Mouse (Mus musculus) T-helper 2 cell (primary cell): Measurements from ENCODE around the gene Tll2.

Source experiments
- in situ Hi-C: fragments of 300-600 bp; cut with MboI, MseI; formaldehyde crosslinking; loops from one replicate; pipeline ENCODE4 v1.15.1; 2025; ENCODE audit warnings: high pct_unique_total_duplicates

Tll2 gene

DNA sequence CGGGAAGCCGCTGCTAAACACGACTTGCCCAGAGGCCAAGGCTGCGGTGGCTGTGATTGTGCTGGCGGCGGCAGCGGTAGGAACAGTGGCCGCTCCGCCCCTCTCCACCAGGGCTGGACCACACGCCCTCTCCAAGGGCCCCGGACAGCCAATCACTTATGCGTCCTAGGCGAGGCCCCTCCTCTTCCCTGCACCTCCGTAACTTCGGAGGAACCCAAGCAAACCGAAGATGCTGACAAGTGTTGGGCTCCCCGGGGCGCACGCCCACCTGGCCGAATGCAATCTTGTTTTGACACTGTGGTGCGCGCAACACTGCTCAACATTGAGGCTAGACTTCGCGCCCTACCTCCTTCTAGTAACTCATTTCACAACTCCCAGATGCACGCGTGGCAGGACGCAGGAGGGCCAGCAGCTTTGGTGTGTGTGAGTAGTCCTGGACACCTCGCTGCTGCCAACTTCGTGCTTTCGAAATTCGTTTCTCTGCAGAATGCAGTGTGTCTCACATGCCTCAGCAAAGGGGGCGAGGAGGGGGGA lies at the start of gene Tll2:
Tll2 (minus strand) TSS at position 25 of the 534 bp plus-strand sequence.
- in situ Hi-C loops = no loop called here

DNA sequence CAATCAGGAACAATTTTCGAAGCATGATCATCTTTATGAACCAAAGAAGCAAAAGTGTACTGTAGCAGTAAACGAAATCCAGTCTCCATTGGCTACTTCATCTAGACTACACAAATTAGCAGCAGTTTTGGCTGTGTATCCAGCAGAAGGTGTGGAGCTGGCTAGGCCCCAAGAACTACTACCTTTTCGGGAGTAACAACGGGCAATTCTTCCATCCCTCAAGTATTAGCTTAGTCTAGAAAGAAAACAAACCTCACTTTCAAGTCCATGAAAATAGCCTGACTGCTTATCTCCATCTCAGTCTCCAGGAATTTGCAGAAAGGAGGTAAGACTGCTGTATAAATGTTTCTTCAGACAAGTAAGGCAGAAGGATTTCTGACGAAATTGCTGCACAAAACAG lies 47.9 kb upstream of the Tll2 start:
- in situ Hi-C loops = no loop called here

- in situ Hi-C loops = no loop called here
These were observed 42.3 kb upstream of the Tll2 start for GRCm38 (mm10) chr19:41248968-41249367.

- in situ Hi-C loops = no loop called here
These were observed 41.6 kb upstream of the Tll2 start for GRCm38 (mm10) chr19:41248271-41248670.

GRCm38 (mm10) chr19:41246271-41246670 lies 39.6 kb upstream of the Tll2 start:
- in situ Hi-C loops = no loop called here

DNA sequence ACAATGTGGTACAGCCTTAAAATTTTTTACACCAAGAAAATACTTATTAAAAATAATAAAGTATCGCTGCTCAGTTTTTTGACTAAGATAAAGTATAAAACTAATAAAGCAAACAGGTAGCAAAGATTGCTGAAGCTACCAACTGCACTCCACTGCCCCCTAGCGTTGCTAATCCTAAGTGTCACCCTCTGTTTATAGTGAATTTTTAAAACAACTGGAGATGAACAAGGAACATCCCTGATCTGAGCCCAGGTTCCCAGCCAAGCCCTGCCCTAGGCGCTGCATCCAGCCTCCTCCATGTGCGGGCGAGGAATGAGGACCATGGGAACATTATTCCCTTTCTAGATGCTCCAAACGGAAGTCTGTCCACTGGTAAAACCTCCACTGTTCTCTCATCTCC lies 37.9 kb upstream of the Tll2 start:
- in situ Hi-C loops = no loop called here

DNA sequence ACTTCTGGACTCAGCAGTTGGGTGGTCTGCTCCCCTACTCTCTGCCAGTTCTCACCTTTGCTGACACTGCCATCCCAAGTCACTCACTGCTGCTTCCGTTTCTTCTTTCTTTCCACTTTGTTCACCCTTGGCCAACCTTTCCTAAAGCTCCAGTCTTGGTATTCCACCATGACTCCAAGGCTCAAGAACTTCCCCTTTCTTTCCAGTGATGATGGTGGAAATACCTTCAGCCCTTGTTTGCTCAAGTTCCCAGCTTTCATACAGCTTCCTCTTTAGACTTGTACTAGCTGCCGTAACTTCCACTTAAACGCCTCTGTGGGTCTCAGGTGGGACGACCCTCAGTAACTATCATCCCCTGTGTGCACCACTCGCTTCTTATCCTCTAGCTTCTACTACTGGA lies 35.4 kb upstream of the Tll2 start:
- in situ Hi-C loops = no loop called here

DNA sequence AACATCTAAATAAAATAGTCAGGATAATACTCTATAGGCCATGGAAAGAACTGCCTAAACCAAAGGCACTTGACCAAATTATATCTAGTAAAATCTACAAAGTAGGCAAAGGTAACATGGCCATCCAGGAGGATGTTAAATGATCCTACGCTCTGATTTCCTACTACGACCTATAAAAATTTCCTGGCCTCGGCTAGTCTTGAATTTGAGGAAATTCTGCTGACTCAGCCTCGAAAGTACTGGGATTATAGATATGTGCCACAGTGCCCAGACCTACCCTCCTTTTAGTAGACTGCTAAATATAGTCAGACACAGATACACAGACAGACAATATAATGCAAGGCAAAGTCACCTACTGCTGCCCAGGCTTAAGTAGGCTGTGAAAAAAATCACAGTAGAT lies 27.1 kb upstream of the Tll2 start:
- in situ Hi-C loops = no loop called here

GRCm38 (mm10) chr19:41208326-41208725 lies 1.7 kb upstream of the Tll2 start:
- in situ Hi-C loops = no loop called here

DNA sequence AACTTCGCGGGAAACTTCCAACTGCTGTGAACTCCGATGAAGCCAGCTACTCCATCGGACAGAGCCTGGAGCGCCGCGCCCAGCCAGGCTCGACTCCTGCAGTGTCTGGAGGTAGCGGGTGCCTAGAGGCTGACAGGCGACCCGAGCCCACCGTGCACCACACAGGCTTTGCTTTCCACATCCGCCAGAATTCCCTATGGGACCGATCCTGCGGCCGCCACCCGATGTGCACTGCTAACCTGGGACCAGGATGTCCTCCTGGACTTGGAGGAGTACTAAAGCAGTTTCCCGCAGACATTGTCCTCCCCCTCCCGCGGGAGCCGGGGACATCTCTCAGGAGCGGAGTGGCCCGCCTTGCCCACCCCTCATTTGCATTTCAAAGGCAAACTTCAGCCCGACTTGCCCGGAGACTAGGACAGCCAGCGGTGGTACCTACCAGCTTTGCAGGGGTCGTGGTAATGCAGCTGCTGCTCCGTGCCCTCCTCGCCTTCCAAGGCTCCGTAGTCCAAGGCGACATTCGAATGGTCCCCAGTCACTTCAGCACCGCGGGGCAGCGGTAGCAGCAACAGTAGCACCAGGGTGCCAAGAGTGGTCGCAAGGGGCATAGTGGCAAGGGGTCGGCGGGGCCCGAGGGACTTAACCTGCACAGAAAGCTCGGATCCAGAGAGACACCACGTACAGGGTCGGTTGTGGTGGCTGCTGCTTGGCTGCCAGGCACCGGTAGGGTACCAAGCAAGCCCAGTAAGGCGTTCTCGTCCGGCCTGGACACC lies 409 bp downstream of the Tll2 start:
- in situ Hi-C loops = no loop called here

DNA sequence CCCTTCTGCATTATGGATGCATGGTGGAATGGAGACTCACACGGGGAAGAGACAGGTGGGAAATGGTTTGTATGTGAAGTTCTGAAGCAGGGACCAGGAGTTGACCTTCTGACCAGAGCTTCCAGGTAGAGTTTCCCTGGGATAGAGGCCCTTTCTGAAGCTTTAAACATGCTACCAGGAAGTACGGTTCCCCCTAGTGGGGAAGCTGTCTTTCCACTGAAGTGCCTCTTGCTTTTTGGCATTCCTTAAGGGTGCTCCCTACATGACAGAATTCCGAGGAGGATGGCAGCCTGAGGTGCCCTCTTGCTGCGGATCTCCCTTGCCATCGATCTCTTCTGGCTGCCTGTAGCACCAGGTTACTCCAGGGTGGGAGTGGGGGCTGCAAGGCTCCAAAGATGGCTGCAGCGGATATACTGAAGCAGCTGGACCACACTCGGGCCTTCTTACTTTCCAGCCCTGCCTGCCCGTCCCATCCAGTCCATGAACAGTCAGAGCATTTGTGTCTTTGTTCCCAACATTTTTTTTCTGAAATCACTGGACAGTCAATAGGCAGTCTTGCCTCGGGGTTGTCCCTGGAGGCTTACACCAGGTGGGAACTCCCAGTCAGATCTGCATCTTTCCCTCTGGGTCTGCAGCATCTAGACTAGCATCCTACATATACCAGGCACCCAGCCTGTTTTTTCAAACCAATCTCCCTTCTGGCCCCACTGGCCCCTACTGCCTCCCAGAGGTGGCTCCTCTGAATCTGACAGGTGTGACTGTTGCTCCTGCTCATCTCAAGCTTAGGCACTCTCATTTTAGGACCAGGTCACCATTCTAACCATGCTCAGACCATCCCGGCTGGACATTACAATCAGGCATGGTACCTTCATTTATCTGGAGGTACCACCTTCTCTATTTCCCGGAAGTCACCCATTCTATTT lies 2.2 kb downstream of the Tll2 start:
- in situ Hi-C loops = no loop called here

GRCm38 (mm10) chr19:41197606-41198005 lies 9.0 kb downstream of the Tll2 start:
- in situ Hi-C loops = loop anchor here (25.0 kb wide), 1 partner anchor 1040 kb away; the partner anchor contains the start of gene Golga7b

GRCm38 (mm10) chr19:41193379-41193778 lies 13.3 kb downstream of the Tll2 start:
- in situ Hi-C loops = loop anchor here (25.0 kb wide), 1 partner anchor 1044 kb away; the partner anchor contains the start of gene Golga7b

DNA sequence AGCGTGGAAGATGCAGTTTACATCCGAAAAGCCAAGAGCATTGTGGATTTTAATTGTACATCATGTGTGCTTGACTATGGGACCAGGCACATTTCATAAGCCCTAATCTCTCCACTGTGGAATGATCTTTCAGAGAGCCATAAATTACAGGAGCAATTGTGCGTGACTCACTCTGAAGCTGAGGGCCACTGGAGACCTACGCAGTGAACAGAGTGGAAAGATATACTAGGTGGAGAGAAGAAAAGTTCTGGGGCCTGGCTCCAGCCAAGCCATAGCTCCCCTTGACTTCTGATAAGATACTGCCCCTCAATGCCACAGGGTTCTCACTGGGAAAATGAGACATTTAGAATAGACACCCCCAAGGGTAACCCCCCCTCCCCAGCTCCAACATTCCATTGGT lies 13.7 kb downstream of the Tll2 start:
- in situ Hi-C loops = loop anchor here (25.0 kb wide), 1 partner anchor 1044 kb away; the partner anchor contains the start of gene Golga7b

GRCm38 (mm10) chr19:41191724-41192123 lies 14.9 kb downstream of the Tll2 start:
- in situ Hi-C loops = loop anchor here (25.0 kb wide), 1 partner anchor 1046 kb away; the partner anchor contains the start of gene Golga7b

DNA sequence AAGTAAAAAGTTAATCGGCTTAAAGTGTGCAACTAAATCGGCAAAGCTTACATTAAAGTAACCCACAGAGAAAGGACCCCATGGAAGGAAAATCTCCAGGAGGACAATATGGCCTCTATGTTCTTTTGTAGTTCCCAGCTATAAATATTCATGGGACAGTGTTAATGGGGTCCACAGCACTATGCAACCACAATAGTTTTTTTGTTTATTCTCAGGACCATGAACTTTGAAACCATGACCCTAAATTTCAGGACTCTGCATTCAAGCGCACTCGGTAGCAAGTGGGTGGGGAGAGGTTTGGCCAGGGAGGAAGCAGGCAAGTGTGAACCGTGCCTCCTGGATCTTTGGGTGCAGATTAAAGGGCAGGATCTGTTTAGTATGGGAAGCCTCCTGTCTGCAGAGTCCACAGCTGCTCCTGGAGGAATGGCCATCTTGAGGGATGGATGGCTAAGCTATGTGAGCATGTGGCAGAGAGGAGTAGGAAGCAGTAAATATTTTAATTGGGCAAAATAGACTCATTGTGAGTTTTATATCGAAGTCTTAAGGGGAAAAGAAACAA lies 15.7 kb downstream of the Tll2 start:
- in situ Hi-C loops = loop anchor here (25.0 kb wide), 1 partner anchor 1046 kb away; the partner anchor contains the start of gene Golga7b

DNA sequence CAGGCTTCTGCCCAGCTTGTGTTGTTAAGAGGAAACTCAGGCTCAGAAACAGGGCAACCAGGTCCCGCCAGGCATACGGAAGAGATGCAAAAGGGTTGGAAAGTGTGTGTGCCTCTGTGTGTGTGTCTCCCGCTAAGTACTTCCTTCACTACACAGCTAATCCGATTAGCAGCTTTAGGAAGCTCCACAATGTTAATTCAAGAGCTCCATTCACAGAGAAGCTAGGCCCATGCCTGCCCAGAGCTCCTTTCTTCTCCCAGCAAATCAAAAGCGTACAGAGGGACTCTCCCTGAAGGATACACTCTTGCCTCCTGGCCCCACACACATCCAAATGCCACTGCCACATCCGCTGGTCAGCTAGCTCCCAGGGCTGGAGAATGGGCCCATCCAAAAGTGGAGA lies 29.3 kb downstream of the Tll2 start:
- in situ Hi-C loops = loop anchor here (25.0 kb wide), 1 partner anchor 1060 kb away; the partner anchor contains the start of gene Golga7b

DNA sequence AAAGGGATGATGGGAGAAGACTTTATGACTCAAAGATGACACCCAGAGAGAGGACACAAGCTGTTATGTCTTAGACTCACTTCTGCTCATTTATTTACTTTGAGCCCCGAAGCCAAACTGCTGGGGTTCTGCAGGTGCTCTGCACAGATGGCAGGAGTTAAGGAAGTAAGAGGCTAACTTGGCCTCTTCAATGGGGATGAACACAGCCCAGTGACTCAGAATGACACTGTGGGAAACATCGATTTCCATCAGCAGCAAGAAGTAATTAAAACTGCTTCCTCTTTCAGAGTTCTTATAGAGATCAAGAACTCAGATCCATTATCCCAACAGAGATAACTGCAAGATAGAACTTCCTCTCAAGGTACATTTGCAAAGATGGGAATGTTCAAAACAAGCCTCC lies 29.8 kb downstream of the Tll2 start:
- in situ Hi-C loops = loop anchor here (25.0 kb wide), 1 partner anchor 1060 kb away; the partner anchor contains the start of gene Golga7b

DNA sequence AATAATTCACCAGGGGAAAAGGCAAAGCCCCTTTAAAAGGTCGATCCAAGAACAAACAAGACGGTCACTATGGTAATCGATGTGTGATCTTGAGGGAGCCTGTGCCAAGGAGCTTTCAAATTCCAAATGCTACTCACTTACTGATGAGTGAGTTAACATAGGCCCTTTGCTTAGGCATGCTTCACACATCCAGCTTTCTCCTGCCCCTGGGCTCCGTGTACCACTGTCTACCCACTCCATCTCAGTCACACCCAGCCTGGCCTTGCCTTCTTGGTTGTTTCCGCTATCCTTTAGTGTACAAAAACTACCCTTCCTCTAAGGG lies 40.8 kb downstream of the Tll2 start:
- in situ Hi-C loops = no loop called here

DNA sequence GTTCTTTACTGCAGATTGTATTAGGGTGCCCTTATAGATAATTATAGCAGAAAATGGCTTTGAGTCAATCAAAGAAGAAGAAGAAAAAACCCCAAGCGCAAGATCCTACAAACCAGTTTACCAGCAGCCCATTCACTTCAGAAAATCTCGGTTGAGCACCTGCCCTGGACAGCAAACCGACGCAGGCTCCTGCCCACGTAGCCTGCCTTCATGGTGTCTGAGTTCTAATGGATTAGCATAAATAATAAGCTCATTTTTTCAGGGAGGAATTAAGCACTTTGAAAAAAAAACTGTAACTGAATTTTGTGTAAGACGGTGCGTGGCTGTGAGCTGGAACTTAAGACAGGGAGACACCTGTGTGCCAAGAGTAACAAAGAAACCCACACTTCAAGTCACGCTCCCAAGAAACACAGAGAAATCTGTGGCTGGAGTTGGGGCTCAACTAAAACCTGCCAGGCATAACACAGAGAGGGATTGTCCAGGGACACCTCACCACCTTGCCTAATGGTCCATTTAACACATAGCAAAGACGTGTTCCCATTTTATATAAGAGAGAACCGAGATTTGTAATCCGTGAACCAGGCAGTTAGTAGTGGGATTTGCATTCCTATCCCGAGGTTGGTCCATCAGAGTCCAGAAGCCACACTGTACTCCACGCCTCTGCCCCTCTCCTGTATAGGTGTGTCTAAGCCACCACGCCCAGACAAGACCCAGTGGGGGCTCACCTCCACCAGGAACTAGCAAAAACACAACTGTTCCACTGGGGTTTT lies 41.3 kb downstream of the Tll2 start:
- in situ Hi-C loops = no loop called here
